Mouse (Mus musculus) mature B cell (primary cell): ENCODE measurements around the gene Eif3g.

ENCODE experiments used
- in situ Hi-C: fragments of 300-500 bp; cut with MboI; formaldehyde crosslinking; loops from 2 replicates; pipeline ENCODE4 v1.14.3; 2019

Gene Eif3g

DNA sequence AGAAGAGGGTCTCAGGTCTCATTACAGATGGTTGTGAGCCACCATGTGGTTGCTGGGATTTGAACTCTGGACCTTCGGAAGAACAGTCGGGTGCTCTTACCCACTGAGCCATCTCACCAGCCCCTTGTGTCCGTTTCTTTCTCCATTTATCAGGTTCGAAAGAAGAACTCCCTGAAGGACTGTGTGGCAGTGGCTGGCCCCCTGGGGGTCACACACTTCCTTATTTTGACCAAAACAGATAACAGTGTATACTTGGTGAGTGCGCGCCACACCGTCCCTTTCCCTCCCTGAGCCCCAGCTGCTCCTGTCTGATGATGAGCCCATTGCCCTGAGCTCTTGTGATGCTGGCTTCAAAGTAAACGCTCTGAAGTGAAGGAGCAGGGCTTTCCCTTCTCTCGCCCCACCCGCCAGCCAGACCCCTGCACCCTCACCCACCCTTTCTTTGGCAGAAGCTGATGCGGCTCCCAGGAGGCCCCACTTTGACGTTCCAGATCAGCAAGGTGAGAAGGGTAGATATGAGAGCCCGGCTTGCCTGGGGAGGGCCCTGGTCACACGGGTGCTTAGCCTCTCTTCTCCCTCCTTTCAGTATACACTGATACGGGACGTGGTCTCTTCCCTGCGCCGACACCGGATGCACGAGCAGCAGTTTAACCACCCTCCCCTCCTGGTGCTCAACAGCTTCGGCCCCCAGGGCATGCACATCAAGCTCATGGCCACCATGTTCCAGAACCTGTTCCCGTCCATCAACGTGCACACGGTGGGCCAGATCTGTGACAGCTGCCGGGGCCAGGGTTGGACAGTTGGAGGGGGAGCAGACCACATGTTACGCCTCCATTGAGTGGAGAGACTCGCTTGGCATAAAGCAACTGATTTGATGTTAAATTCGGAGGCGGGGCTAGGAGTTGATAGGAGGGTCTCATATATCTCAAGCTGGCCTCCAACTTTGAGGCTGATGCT is 9.0 kb downstream of the Eif3g start:
- in situ Hi-C loops, result loop anchor here (10.0 kb wide), 2 partner anchors 115 to 255 kb away; partner anchors contain the start of genes Cdc37 and Mrpl4

DNA sequence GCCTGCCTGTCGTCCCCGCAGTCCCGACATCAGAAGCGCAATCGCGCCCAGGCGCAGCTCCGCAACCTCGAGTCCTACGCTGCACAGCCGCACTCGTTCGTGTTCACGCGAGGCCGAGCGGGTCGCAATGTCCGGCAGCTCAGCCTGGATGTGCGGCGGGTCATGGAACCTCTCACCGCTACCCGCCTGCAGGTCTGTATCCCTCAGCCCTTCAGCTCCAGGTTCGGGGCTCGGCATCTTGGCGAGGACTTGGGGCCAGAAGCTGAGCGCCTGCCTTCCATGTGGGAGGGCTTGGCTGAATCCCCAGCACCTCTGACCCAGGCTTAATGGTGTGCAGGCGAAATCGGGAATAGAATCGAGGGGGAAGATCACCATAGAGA is 10.0 kb downstream of the Eif3g start:
- in situ Hi-C loops, result no loop called here

DNA sequence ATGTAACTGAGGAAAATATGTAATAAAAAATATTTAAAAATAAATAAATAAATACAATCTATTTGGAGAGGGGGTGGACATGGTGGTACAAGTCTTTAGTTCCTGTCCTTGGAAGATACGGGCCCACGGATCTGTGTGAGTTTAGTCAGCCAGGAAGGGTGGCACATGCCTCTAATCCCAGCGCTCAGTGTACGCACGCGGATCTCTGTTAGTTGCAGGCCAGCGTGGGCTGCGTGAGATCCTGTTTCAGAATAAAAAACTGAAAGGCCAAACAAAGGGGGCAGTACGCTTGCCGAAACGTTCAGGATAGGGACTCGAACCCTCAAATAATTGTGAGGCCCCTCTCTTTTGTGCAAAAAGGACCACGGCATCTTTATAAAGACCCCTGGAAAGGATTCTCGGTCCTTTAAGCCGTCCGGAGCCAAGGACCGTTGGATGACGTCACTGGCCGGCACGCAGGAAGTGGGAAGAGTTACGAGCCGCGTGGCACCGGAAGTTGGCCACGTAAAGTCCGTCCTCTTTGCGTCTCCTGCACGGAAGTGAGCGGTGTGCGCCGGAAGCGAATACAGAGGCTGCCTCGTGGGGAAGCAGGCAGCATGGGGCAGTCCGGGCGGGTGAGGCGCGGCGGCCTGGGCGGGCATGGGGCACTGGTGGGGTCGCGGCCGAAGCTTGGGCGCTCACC is 10.6 kb downstream of the Eif3g start, which contains the start of gene Ppan:
TSS of gene Ppan (plus strand) at position 472 of the 682 bp plus-strand sequence.
- in situ Hi-C loops, result no loop called here

DNA sequence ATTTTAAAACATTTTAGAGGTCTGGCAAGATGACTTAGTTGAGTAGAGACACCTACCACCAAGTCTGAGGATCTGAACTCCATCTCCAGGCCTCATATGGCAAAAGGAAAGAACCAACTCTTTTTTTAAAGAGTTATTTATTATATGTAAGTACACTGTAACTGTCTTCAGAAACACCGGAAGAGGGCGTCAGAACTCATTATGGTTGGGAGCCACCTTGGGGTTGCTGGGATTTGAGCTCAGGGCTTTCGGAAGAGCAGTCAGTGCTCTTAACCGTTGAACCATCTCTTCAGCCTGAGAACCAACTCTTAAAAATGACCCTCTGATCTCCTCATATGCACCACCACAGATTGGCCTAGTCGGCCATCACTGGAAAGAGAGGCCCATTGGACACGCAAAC is 11.2 kb downstream of the Eif3g start:
- in situ Hi-C loops, result no loop called here

DNA sequence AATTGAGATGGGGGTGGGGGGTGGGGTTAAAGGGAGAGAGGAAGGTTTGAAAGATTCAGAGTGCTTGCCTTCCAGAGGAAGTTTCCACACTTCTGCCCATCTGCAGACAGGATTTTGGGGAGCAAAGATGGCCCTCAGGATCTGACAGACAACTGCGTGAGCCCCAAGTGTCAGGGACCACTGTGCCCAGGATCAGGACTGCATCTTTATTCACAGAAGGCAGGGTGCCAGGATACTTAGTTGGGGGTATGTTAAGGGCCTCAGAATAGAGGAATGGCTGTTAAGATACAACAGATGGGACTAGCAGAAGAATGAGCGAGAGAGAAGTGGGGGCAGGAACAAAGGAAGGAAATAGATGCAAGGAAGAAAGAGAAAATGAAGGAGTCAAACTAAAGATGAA is 11.9 kb downstream of the Eif3g start:
- in situ Hi-C loops, result no loop called here

DNA sequence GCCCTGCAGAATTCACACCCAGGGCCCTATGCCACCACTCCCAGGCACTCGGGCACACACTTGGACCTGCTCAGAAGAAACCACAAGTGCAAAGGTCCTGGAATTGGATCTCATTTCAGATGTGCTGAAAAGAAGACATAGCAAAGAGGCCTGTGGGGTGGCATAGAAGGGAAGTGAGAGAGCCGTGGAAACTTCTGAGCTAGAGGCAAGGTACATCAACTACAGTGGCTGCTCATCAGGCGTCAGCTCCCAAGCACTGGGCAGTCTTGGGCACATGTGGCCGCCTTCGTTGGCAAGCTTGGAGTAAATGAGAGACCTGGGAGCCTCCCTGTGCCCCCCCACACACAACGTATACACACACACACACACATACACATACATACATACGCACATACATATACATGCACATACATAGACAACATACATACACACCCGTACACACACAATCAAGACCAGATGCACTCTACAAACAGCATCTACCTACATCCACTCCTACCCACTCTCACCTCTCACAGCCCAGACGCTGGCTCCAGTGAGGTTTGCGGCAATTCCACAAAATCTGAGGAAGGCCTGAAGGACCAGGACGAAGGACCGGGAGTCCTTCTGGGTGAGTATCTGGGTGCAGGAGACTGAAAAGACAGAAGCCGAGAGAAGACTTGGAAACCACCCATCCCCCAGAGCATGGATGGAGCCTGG is 19.2 kb downstream of the Eif3g start, which contains the start of gene Angptl6:
TSS of gene Angptl6 (minus strand) at position 631 of the 696 bp plus-strand sequence.
- in situ Hi-C loops, result no loop called here

DNA sequence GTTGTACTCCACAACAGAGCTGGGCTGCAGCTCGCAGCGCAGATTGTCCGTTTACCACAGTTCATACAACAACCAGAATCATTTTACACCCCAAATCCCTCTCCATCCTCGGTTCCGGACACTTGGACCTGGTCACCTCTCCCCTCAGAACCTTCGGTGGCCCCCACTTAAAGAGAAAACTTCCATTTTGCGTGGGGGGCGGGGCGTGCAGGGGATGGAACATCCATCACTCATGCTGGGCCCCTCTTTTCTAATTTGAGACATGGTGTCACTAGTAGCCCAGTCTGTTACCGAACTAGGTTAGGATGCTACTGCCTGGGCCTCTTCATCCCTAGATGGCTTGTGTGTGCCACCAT is 19.7 kb downstream of the Eif3g start:
- in situ Hi-C loops, result no loop called here

DNA sequence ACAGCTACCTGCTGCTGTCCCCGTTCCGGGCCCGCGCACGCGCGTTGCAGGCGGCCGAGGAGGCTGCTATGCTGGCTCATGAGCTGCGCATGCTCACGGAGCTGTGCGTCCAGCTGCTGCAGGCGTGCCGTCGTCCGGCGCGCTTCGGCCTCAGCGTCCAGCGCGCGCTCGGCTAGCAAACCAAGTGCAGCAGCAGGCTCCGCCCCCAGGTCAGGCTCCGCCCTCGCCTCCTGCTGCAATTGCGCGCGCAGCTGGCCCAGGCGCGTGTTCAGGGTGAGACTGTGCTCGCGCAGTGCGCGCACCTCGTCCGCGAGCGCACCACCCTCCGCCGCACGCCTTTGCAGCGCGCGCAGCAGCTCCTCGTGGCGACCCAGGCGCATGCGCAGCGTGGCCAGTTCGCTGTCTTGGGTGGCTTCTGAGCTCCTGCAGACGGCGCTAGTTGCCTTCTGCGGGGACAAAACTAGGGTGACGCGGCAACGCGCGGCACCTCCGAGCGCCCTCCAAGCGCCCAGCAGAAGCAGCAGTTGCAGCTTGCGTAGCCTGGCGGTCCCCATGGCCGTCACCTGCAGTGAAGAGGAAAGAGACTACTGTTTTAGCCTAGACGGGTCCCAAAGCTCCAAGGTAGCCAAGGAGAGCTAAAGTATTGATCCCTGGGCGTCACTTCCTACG is 20.2 kb downstream of the Eif3g start:
- in situ Hi-C loops, result no loop called here

DNA sequence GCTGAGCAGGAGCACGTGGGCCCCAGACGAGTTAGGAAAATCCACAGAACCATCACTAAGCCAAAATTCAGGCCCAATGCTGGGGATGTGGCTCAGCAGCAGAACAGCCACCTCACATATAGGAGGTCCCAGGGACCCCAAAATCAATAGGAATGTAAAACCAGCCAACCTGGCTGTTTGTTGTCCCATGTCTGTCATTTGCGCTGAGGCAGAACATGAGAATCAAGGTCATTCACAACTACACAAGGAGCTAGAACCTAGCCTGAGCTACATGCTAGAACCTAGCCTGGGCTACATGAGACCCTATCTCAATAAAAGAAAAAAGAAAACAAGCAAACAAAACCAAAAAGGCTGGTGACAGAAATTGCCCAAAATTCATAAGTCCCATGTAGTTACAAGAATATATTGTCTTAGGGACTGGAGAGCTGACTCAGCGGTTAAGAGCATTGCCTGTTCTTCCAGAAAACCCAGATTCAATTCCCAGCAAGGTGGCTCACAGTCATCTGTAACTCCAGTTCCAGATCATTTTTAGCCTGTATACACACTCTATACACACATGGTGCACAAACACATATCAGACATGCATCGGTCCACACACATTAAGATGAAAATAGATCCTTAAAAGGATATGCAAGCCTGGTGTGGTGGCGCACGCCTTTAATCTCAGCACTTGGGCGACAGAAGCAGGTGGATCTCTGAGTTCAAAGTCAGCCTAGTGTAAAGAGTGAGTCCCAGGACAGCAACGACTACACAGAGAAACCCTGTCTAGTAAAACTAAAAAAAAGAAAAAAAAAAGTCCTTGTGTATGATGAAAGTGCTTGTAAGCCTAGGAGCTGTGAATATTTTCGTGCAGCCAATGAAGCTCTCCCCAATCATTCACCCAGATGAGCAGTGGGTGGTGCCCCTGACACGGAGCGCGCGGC is 21.0 kb downstream of the Eif3g start:
- in situ Hi-C loops, result no loop called here

DNA sequence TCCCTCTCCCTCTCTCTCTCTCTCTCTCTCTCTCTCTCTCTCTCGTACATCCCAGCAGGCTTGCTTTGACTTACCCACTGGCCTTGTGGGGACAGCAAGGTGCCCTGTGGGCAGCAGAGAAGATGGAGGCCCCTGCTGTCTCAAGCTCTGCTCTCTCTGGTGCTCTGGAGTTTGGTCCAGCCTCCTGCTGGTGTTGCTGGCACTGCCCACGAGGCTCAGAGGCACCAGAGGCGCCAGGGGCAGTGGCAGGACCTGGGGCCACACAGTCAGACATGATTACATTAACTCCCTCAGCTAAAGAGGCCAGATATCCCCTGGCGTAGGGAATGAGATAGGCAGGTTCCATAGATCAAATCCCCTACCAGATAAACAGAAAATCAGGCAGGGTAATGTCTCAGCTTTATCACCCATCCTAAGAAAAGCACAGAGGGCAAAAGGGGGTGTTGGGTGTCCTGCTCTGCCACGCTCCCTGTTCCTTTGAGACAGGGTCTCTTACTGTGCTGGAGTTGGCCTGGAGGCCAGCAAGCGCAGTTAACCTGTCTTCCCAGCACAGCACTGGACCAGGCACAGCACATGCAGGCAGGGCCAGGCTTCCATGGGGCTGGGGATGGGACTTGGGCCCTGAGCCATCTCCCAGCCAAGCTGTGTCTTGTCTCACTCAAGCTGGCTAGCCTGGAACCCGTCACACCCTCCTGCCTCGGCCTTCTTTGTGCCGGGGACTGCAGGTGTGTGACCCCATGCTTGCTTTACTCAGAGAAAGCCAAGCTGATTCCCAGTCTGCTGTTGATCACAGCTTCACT is 21.9 kb downstream of the Eif3g start:
- in situ Hi-C loops, result no loop called here

DNA sequence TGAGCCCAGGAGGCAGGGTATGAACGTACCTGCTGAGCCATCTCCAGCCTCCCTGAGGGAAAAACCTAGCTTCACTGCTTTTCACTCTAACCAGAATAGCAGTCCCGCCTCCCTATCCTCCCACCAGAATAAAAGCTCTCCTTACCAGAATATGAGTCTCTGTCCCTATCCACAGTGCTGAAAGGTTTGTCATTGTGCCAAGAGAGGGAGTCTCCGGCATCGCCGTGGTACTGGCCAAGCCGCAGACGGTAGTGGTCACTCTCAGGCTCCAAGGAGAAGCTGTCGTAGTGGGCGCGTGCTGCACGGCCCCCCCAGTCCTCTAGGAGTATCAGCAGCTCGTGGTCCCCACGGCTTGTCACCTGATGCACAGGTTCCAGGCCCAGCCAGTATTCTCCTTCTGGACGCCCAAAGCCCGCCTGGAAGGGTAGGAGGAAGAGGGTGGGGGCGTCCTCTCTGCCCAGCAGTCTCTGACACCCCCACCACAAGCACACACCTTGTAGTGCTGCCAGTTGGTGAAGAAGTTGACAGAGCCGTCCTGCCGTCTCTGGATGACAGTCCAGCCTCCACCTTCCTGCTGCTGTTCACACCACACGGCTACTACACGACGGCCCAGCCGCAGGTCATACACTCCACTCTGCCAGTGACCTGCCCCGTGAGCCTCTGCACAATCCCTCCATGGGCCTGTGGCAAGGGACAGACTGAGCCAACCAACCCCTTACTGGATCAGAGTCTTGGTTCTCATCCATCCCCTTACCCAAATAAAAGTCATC is 23.2 kb downstream of the Eif3g start:
- in situ Hi-C loops, result no loop called here

DNA sequence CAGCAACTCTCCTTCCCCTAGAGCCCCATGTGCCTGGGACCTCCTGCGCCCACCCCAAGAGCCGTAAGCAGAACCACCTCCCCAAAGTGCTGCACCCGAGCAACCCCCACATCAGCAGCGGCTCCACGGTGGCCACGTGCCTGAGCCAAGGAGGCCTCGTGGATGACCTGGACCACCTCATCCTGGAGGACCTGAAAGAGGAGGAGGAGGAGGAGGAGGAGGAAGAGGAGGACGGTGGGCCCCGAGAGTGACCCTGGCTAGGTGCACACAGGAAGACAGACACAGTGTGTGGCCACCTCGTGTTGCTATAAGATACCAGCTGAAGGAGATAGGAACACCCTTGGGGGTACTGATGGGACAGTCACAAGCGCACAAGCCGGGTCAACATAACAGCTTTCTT is 24.9 kb downstream of the Eif3g start:
- in situ Hi-C loops, result no loop called here

DNA sequence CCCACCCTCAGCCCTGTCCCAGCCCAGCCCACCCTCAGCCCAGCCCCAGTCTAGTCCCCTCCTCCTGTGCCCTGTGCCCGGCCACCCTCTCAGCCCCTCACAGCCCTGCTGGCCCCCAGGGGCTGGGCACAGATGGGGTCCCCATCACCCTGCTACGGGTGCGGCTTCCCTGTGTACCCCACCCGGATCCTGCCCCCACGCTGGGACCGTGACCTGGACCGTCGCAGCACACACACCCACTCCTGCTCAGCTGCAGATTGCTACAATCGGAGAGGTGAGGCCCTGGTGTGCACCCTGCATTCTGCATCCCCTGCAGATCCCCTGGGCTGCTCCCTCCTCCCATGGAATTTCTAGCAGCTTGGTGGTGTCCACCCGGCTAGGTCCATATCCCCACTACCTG is 25.4 kb downstream of the Eif3g start:
- in situ Hi-C loops, result no loop called here

DNA sequence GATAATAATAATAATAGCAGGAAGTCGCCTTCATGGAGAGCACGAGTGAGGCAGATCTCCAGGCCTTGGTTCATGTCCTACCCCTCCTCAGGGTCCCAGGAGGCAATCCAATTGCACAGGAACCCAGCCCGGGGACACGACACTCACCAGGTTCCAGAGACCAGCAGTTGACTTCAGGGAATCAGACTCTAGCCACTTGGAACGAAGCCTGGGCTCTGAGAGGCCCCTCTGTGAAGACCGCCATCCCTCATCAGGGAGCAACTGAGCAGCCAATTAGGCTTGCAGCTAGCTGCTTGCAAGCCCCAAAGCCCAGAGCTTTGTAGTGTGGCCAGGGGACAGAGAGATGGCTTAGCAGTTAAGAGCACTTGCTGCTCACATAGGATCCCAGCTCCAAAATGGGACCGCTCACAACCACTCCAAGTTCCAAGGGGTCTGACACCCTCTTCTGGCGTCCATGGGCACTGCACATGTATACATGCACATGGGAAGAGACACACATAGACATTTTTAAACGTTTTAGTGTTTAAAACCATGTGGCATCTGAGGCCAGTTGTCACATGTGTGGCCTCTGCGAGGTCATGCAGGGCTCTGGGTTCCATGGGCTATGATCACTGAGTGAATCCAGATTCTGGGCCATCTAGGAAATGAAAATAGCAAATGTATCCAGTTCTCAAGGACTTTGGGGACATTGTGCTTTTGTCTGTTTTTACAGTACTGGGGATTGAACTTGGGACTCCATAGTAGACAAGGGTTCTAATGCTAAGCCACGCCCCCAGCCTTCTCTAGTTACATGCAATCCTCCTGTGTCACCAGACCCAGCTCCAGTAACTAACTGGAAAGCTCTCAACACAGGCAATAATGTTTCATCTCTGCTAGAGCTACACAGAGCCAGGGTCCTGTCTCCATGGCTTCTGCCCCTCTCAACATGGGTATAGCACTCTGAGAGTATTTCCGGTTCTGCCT is 27.9 kb downstream of the Eif3g start:
- in situ Hi-C loops, result no loop called here

DNA sequence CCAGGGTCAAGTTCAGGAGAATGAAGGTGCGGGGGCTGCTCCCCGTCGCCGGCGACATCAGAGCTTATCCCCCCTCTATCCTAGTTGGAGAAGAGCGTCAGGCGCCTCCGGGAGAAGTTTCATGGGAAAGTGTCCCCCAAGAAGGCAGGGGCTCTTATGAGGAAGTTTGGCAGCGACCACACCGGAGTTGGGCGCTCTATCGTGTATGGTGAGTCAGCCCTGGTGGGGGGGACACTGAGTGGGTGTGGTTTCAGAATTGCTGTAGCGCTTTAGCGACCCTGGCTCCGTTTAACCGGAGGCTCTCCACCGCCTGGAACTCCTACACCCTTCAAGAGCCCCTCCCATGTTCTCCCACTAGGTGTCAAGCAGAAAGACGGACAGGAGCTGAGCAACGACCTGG is 29.2 kb downstream of the Eif3g start:
- in situ Hi-C loops, result no loop called here

DNA sequence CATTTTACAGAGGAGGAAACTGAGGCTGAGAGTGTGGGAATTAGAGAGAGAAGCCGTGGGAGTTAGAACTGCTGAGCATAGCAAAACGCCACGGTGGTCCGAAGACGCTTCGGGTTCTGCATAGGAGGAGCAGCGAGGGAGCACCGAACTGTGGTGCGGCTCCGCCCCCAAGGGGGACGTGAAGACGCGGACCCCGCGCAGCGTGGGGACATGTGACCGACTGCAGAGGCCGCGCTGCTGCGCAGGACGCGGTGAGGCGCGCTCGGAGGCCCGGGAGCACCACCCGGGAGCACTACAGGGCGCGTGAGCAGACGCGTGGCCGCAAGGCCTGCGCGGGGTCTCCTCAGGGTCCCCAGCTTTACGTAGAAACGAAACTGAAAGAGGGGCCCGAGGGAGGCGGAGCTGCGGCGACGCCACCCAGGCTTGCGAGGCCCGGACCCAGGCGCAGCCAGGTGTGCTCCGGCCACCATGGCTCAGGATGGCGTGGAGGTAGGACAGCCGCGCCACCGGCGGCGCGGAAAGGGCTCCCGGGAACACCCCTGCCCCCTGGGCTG is 29.9 kb downstream of the Eif3g start, which contains the start of gene A230050P20Rik:
TSS of gene A230050P20Rik (plus strand) at position 195 of the 554 bp plus-strand sequence.
- in situ Hi-C loops, result no loop called here

DNA sequence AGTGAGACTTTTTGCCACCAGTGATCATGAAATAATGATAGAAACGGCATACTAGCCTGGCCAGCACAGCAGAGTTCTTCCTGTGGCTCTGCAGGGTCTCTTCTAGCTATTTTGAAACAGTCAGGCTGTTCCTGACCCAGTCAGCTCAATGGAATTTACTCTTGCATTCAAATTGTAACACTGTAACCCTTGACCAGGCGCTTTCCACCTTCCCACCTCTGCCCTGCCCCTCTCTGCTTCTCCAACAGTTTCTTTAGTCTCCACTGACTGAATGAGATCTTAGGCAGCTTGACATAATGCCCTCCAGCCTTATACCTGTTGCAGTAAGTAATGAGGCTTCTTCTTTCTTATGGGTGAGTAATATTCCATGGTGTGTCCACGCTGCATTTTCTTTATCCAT is 31.5 kb downstream of the Eif3g start:
- in situ Hi-C loops, result no loop called here

DNA sequence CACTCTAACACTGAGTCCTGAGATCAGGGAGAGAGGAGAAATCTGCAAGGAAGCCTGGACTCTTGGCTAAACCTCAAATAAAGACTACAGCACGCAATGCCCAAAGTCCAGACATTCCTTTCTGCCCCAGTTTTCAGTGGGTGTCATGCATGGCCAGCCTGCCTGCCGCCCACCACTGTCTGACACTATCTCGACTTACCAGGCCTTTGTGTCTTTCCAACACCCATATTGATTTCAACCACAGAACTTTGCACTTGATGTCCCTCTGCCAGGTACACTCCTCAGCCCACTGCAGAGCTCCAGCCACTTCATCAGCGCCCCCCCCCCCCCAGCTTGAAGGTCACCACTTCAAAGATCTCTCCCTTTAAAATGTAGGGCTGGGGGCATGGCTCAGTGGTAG is 36.2 kb downstream of the Eif3g start:
- in situ Hi-C loops, result no loop called here
